Mouse (Mus musculus) G1E (cell line): Measurements from ENCODE around the gene Donson.

Experiments used
- CTCF ChIP-seq: IDR thresholded peaks from 2 replicates; pipeline ENCODE4 v1.5.1; 2012; ENCODE audit warnings: low read depth, low read length, inconsistent platforms, mixed read lengths
- GATA1 ChIP-seq: IDR thresholded peaks from 2 replicates; pipeline ENCODE4 v1.6.1; 2012; ENCODE audit warnings: borderline replicate concordance, low read length, inconsistent platforms, mixed read lengths
- POLR2AphosphoS5 ChIP-seq: IDR thresholded peaks from 2 replicates; pipeline ENCODE4 v1.6.1; 2012; ENCODE audit warnings: low read depth, low read length, inconsistent platforms; ENCODE audit not compliant: insufficient replicate concordance
- TAL1 ChIP-seq: conservative IDR thresholded peaks from 2 replicates; pipeline ENCODE4 v1.6.1; 2012; ENCODE audit warnings: low read depth, low read length, inconsistent platforms, mixed read lengths

- TF ChIP-seq CTCF: no peak
- no peak for TF ChIP-seq TAL1
- no peak for TF ChIP-seq POLR2AphosphoS5
- no peak for TF ChIP-seq GATA1
Observed at GRCm38 (mm10) chr16:91652191-91652590, 36.4 kb downstream of the Donson start.
